Mouse (Mus musculus) neural tube, embryonic 15.5 days (tissue): ENCODE data around the gene Vmn2r26. TPM values are rescaled to one million over a fixed set of nuclear protein-coding genes. Genes with fewer than 3 reads are reported as not detected.
"Not testable (repeated sequence)": the region's sequence is repeated elsewhere in the genome, so short reads cannot be mapped to it uniquely, and the experiment has no call there.

Experiments used
- ATAC-seq: fragments of 200-750 bp; cut with Nextera tagmentation; 2 replicates; pipeline ENCODE4 v1.8.0; 2017; ENCODE audit warnings: mild to moderate bottlenecking, moderate TSS enrichment, moderate library complexity; ENCODE audit not compliant: low FRiP score
- H3K27ac ChIP-seq: fragments of 300-500 bp; sonication (generic); replicated peaks from 2 replicates; pipeline ENCODE4 v1.5.1; 2015; ENCODE audit warnings: mild to moderate bottlenecking, inconsistent platforms
- H3K27me3 ChIP-seq: fragments of 300-500 bp; sonication (generic); replicated peaks from 2 replicates; pipeline ENCODE4 v1.6.1; 2015; ENCODE audit warnings: inconsistent platforms
- H3K36me3 ChIP-seq: fragments of 300-500 bp; sonication (generic); 2 replicates; pipeline ENCODE4 v1.6.1; 2015; ENCODE audit warnings: inconsistent platforms
- H3K4me1 ChIP-seq: fragments of 300-500 bp; sonication (generic); 2 replicates; pipeline ENCODE4 v1.6.1; 2015; ENCODE audit warnings: inconsistent platforms
- H3K4me2 ChIP-seq: fragments of 300-500 bp; sonication (generic); 2 replicates; pipeline ENCODE4 v1.6.1; 2015; ENCODE audit warnings: inconsistent platforms, mild to moderate bottlenecking, moderate library complexity
- H3K4me3 ChIP-seq: fragments of 300-500 bp; sonication (generic); replicated peaks from 2 replicates; pipeline ENCODE4 v1.5.1; 2015; ENCODE audit warnings: mild to moderate bottlenecking, inconsistent platforms
- H3K9ac ChIP-seq: fragments of 300-500 bp; sonication (generic); replicated peaks from 2 replicates; pipeline ENCODE4 v1.6.1; 2015; ENCODE audit warnings: mild to moderate bottlenecking, inconsistent platforms
- H3K9me3 ChIP-seq: fragments of 300-500 bp; sonication (generic); replicated peaks from 2 replicates; pipeline ENCODE4 v1.6.1; 2016; ENCODE audit warnings: inconsistent platforms
- WGBS: fragments of 180-500 bp; shearing (Covaris S2); methylation state at CpG from one replicate; pipeline ENCODE4 v1.1.7; 2015; ENCODE audit warnings: mixed read lengths; 5-methylcytosine and 5-hydroxymethylcytosine counted together
- polyA plus RNA-seq: library from polyadenylated mRNA; unstranded; fragments of >200 nt; fragmentation: Nextera tagmentation; extraction: Ambion mirVana; gene quantifications from 2 replicates; pipeline ENCODE4 v1.2.1, GENCODE M21; 2015

Vmn2r26 gene
- polyA plus RNA-seq: not detected in 2 replicates

- H3K4me3 ChIP-seq, H3K27ac ChIP-seq, H3K4me1 ChIP-seq, ATAC-seq, H3K27me3 ChIP-seq, H3K36me3 ChIP-seq, H3K4me2 ChIP-seq, H3K9ac ChIP-seq, H3K9me3 ChIP-seq: not testable (repeated sequence)
- WGBS: 70% methylated on average over 1 of the region's 1 CpGs
These were observed at the start of gene Vmn2r26 for GRCm38 (mm10) chr6:124024268-124024667. Gene Vmn2r26 (plus strand): TSS chr6:124024568.

- Histone ChIP-seq H3K27ac (no peak overlapping the region), H3K27me3 (no peaks in the 10 kb centered on the region), H3K36me3 (no peaks in the 10 kb centered on the region), H3K9ac (no peak overlapping the region), H3K4me2 (no peak overlapping the region), H3K4me3 (no peak overlapping the region), H3K4me1 (no peaks in the 10 kb centered on the region), H3K9me3 (no peaks in the 10 kb centered on the region)
- ATAC-seq: no peak
- WGBS: 36% methylated on average over 1 of the region's 1 CpGs
These were observed 3.5 kb upstream of the Vmn2r26 start for GRCm38 (mm10) chr6:124020841-124021240.

GRCm38 (mm10) chr6:124048388-124048787 lies 24.0 kb downstream of the Vmn2r26 start:
- H3K27me3 ChIP-seq: no peaks in the 10 kb centered on the region
- H3K27ac ChIP-seq: no peak overlapping the region
- H3K9me3 ChIP-seq: no peaks in the 10 kb centered on the region
- no peaks in the 10 kb centered on the region for H3K36me3 ChIP-seq
- H3K4me2 ChIP-seq: no peak overlapping the region
- H3K4me1 ChIP-seq: no peaks in the 10 kb centered on the region
- ATAC-seq: no peak
- no peak overlapping the region for H3K9ac ChIP-seq
- H3K4me3 ChIP-seq: no peak overlapping the region

GRCm38 (mm10) chr6:124053611-124054010 lies 29.2 kb downstream of the Vmn2r26 start:
- not testable (repeated sequence) for ATAC-seq, H3K4me2 ChIP-seq, H3K9ac ChIP-seq, H3K27ac ChIP-seq, H3K4me1 ChIP-seq, H3K27me3 ChIP-seq, H3K9me3 ChIP-seq, H3K4me3 ChIP-seq, H3K36me3 ChIP-seq

- Histone ChIP-seq H3K27ac (no peak overlapping the region), H3K9me3 (no peaks in the 10 kb centered on the region), H3K4me1 (no peaks in the 10 kb centered on the region), H3K9ac (no peak overlapping the region), H3K27me3 (no peaks in the 10 kb centered on the region), H3K4me3 (no peak overlapping the region), H3K4me2 (no peak overlapping the region), H3K36me3 (no peaks in the 10 kb centered on the region)
- ATAC-seq: no peak
- 84% methylated on average over 4 of the region's 4 CpGs for WGBS
These were observed 78.0 kb downstream of the Vmn2r26 start for GRCm38 (mm10) chr6:124102334-124102733.

Other genes starting within 250 kb of the Vmn2r26 start
- not detected in 2 replicates for gene Vmn2r24, start 245.7 kb upstream of the Vmn2r26 start, polyA plus RNA-seq
- gene Vmn2r25, start 171.1 kb upstream of the Vmn2r26 start, polyA plus RNA-seq: not detected in 2 replicates
- not detected in 2 replicates for gene Vmn2r27, start 207.3 kb downstream of the Vmn2r26 start, polyA plus RNA-seq